In genomic region chr15:12037866-12038625, GRCm38 (mm10) we compare ENCODE assay signal across 10 mouse cellular contexts. TPM values are rescaled to one million over a fixed set of nuclear protein-coding genes. Genes with fewer than 3 reads are reported as not detected.
DNase-seq lines count a peak whose midpoint lies in the region; ATAC-seq and TF ChIP-seq lines count a peak whose summit lies in the region.
"Had no signal": no experiment of that assay in that cellular context is flagged by ENCODE, and none has a peak within 500 bp of the region (broad histone marks: within the 10 kb centered on the region; RNA-seq: fewer than 3 reads in every experiment).

No protein-coding gene starts in this region.

- H3K4me2 ChIP-seq in lung, embryonic 14.5 days: no peak overlapping the region
- no peak overlapping the region for H3K4me2 ChIP-seq in embryonic facial prominence, embryonic 11.5 days (ENCODE audit: low read depth, low read length)
- H3K4me2 ChIP-seq in neural tube, embryonic 15.5 days: no peak overlapping the region
- no peak overlapping the region for H3K4me2 ChIP-seq in intestine, postnatal 0 days (replicated peaks; ENCODE audit: low read depth)

- H3K27ac ChIP-seq in lung, embryonic 14.5 days (ENCODE audit: low read depth): no peak overlapping the region
- no peak overlapping the region for H3K27ac ChIP-seq in embryonic facial prominence, embryonic 11.5 days (replicated peaks; ENCODE audit: low read depth, low read length)
- H3K27ac ChIP-seq in neural tube, embryonic 15.5 days (replicated peaks): 0 out of 2 replicates have a peak overlapping the region, but pooled peaks have one; percentile 78
- H3K27ac ChIP-seq in intestine, postnatal 0 days (ENCODE audit: low read depth, low read length): no peak overlapping the region
- H3K27ac ChIP-seq: heart, adult 2 months had no signal

- no peak for ATAC-seq in lung, embryonic 14.5 days (ENCODE audit: insufficient read depth)
- peak; percentile 32; the same call in 1 of the 2 replicates for ATAC-seq in embryonic facial prominence, embryonic 11.5 days (replicated peaks; ENCODE audit: insufficient number of reproducible peaks, low FRiP score, low TSS enrichment, low read depth)
- ATAC-seq in neural tube, embryonic 15.5 days (ENCODE audit: low FRiP score): no peak
- no peak for ATAC-seq in intestine, postnatal 0 days

- WGBS in lung, embryonic 14.5 days: 71% methylated on average over 10 of the region's 10 CpGs
- WGBS in embryonic facial prominence, embryonic 11.5 days: 70% methylated on average over 10 of the region's 10 CpGs
- WGBS in neural tube, embryonic 15.5 days: 77% methylated on average over 10 of the region's 10 CpGs
- WGBS in intestine, postnatal 0 days: 74% methylated on average over 10 of the region's 10 CpGs

- no peak for TF ChIP-seq CTCF in lung, embryonic 14.5 days (IDR thresholded peaks at IDR 0.05; ENCODE audit: low read depth)
- no peak for TF ChIP-seq CTCF in intestine, postnatal 0 days (IDR thresholded peaks at IDR 0.05; ENCODE audit: low read depth)

- no peaks in the 10 kb centered on the region for H3K27me3 ChIP-seq in lung, embryonic 14.5 days (ENCODE audit: insufficient read depth, low read length)
- H3K27me3 ChIP-seq in embryonic facial prominence, embryonic 11.5 days (ENCODE audit: control insufficient read depth, insufficient read depth, low read length): no peaks in the 10 kb centered on the region
- H3K27me3 ChIP-seq in neural tube, embryonic 15.5 days (replicated peaks): no peaks in the 10 kb centered on the region
- H3K27me3 ChIP-seq in intestine, postnatal 0 days (replicated peaks; ENCODE audit: control insufficient read depth, insufficient read depth, low read length): no peaks in the 10 kb centered on the region

- no peak overlapping the region for H3K4me3 ChIP-seq in lung, embryonic 14.5 days (ENCODE audit: low read depth, low read length)
- H3K4me3 ChIP-seq in embryonic facial prominence, embryonic 11.5 days (ENCODE audit: low read depth, low read length): no peak overlapping the region
- no peak overlapping the region for H3K4me3 ChIP-seq in neural tube, embryonic 15.5 days (replicated peaks)
- no peak overlapping the region for H3K4me3 ChIP-seq in intestine, postnatal 0 days (ENCODE audit: low read depth, low read length)
- H3K4me3 ChIP-seq: erythroblast, embryonic 14.5 days; heart, adult 2 months had no signal

- H3K4me1 ChIP-seq in lung, embryonic 14.5 days (ENCODE audit: insufficient read depth): no peaks in the 10 kb centered on the region
- no peaks in the 10 kb centered on the region for H3K4me1 ChIP-seq in embryonic facial prominence, embryonic 11.5 days (ENCODE audit: control insufficient read depth, insufficient read depth, low read length)
- peaks cover 17% of the 10 kb centered on the region for H3K4me1 ChIP-seq in neural tube, embryonic 15.5 days
- H3K4me1 ChIP-seq in intestine, postnatal 0 days (replicated peaks; ENCODE audit: control insufficient read depth, insufficient read depth, low read length): peaks cover 4% of the 10 kb centered on the region; the same call in 1 of the 2 replicates

- H3K36me3 ChIP-seq in lung, embryonic 14.5 days (ENCODE audit: insufficient read depth): no peaks in the 10 kb centered on the region
- no peaks in the 10 kb centered on the region for H3K36me3 ChIP-seq in embryonic facial prominence, embryonic 11.5 days (replicated peaks; ENCODE audit: control insufficient read depth, insufficient read depth, low read depth, low read length)
- H3K36me3 ChIP-seq in neural tube, embryonic 15.5 days: no peaks in the 10 kb centered on the region
- no peaks in the 10 kb centered on the region for H3K36me3 ChIP-seq in intestine, postnatal 0 days (ENCODE audit: control insufficient read depth, insufficient read depth)

- no peaks in the 10 kb centered on the region for H3K9me3 ChIP-seq in lung, embryonic 14.5 days (ENCODE audit: low read depth, low read length)
- no peaks in the 10 kb centered on the region for H3K9me3 ChIP-seq in embryonic facial prominence, embryonic 11.5 days (replicated peaks; ENCODE audit: control insufficient read depth, low read length)
- H3K9me3 ChIP-seq in neural tube, embryonic 15.5 days (replicated peaks): no peaks in the 10 kb centered on the region
- no peaks in the 10 kb centered on the region for H3K9me3 ChIP-seq in intestine, postnatal 0 days (ENCODE audit: control insufficient read depth)

- peak; percentile 64 for DNase-seq in lung, embryonic 14.5 days
- DNase-seq in lung, adult 18-20 months: no peak
- peak; percentile 67 for DNase-seq in MEL-GATA-1-ER (ENCODE audit: extremely low read depth, low read depth)
- DNase-seq in embryonic facial prominence, embryonic 11.5 days (ENCODE audit: low spot score): no peak
- no peak for DNase-seq in adrenal gland, adult (ENCODE audit: inconsistent age in 2 of 2, low spot score in 1 of 2)
- DNase-seq: cerebellum, adult 11 months; heart, adult 2 months had no signal

- H3K9ac ChIP-seq in lung, embryonic 14.5 days: no peak overlapping the region
- H3K9ac ChIP-seq in embryonic facial prominence, embryonic 11.5 days (replicated peaks; ENCODE audit: low read length): no peak overlapping the region
- H3K9ac ChIP-seq in neural tube, embryonic 15.5 days (replicated peaks): no peak overlapping the region
- no peak overlapping the region for H3K9ac ChIP-seq in intestine, postnatal 0 days (ENCODE audit: low read depth, low read length)

RNA-seq across cellular contexts. Expression of gene Sub1, which starts 41.3 kb away (rescaled TPM):
- polyA plus RNA-seq in lung, embryonic 14.5 days (2014; fragmentation: Nextera tagmentation; extraction: Ambion mirVana): 671 and 746 TPM in 2 replicates
- 770 and 873 TPM in 2 replicates for polyA plus RNA-seq in embryonic facial prominence, embryonic 11.5 days (2014; fragmentation: Nextera tagmentation; extraction: Ambion mirVana)
- polyA plus RNA-seq in neural tube, embryonic 15.5 days (2015; fragmentation: Nextera tagmentation; extraction: Ambion mirVana): 575 TPM in 2 replicates
- 460 and 474 TPM in 2 replicates for polyA plus RNA-seq in intestine, postnatal 0 days (2015; fragmentation: Nextera tagmentation; extraction: Ambion mirVana)

Comparison
In these comparisons a context has a peak if more than half of its experiments do, and no peak if none do; other contexts are left out.
1. DNase-seq: peak in lung, embryonic 14.5 days (single experiment) and MEL-GATA-1-ER (single experiment); none in lung, adult 18-20 months (0 of 2), embryonic facial prominence, embryonic 11.5 days (single experiment) and adrenal gland, adult (0 of 2).